Mouse (Mus musculus): ENCODE data around the gene 4632433K11Rik. TPM values are rescaled to one million over a fixed set of nuclear protein-coding genes. Genes with fewer than 3 reads are reported as not detected.
A peak's percentile ranks its signal among the peaks of the same experiment; 100 is the strongest.
"Not testable (repeated sequence)": the region's sequence is repeated elsewhere in the genome, so short reads cannot be mapped to it uniquely, and the experiment has no call there.

Gene 4632433K11Rik
- total RNA-seq, 1 experiment: not detected

DNA sequence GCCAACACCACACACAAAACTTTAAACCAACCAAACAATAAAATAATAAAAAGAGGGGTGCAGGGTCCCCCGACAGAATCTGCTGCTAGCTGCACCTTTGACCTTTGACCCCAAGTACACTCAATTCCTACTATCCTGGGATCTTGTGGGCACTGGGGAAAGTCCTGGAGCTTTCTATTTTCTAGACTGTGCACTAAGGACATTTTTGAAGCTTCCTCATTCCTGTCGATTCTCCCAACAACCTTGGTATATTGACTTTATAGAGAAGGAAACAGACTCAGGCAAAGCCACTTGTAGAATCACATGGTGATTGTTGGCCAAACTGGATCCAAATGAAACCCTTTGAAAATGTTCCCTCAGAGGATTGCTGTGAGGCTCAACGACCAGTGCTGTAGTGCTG lies 17.9 kb upstream of the 4632433K11Rik start:
- TF ChIP-seq CHD2 (IDR thresholded peaks at IDR 0.05; ENCODE audit: low read depth, low read length): no peak
- TF ChIP-seq HCFC1 (IDR thresholded peaks at IDR 0.05; ENCODE audit: borderline replicate concordance, insufficient read depth, low read length): no peak
- no peak for TF ChIP-seq ZNF384 (IDR thresholded peaks at IDR 0.05; ENCODE audit: low read depth, low read length)
- no peak for TF ChIP-seq ZC3H11A (IDR thresholded peaks at IDR 0.05; ENCODE audit: borderline replicate concordance, low read depth, low read length)
- TF ChIP-seq MAFK (IDR thresholded peaks at IDR 0.05; ENCODE audit: insufficient read depth, low read depth, low read length): no peak
- in situ Hi-C loops (cut with MboI; ENCODE audit: low sequenced_read_pairs in 2 of 2, unreplicated experiment in 2 of 2): no loop called here
- Histone ChIP-seq H3K4me3 (ENCODE audit: insufficient read depth in 1 of 2, low read depth in 1 of 2, low read length in 2 of 2, poor library complexity in 1 of 2, severe bottlenecking in 1 of 2) (peak overlapping the region; percentile 71 to 95), H3K9me3 (ENCODE audit: control insufficient read depth, insufficient read depth, low read depth, low read length) (no peaks in the 10 kb centered on the region), H3K27ac (ENCODE audit: insufficient read depth, low read depth, low read length, poor library complexity, severe bottlenecking) (no peak overlapping the region; the same call in 1 of the 2 replicates), H3K9ac (ENCODE audit: insufficient read depth, low read depth, low read length, poor library complexity, severe bottlenecking) (peak overlapping the region; percentile 63; the same call in 1 of the 2 replicates), H3K4me1 (ENCODE audit: control insufficient read depth in 2 of 2, insufficient read depth in 2 of 2, low read length in 2 of 2, poor library complexity in 1 of 2) (peaks cover 7 to 23% of the 10 kb centered on the region in 2 experiments; a peak in 3 of 4 replicates), H3K36me3 (ENCODE audit: control insufficient read depth, insufficient read depth, low read length, poor library complexity, severe bottlenecking) (peaks cover 15% of the 10 kb centered on the region)
- no peak for DNase-seq (ENCODE audit: low read depth, low spot score)

DNA sequence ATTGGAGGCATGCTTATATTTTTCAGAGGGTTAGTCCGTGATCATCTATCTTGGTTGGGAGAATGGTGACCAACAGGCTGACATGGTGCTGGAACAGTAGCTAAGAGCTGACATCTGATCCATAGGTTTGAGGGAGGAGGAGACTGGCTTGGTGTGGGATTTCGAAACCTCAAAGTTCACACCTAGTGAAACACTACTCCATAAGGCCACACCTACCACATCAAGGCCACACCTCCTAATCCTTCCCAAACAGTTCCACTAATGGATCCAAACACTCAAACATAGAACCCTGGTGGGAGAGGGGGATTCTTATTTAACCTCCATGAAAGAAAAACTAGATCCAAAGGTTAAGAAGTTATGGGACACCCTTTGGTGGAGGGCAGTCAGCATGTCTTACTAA lies 17.0 kb upstream of the 4632433K11Rik start:
- Histone ChIP-seq H3K9ac (ENCODE audit: insufficient read depth, low read depth, low read length, poor library complexity, severe bottlenecking) (no peak overlapping the region), H3K36me3 (ENCODE audit: control insufficient read depth, insufficient read depth, low read length, poor library complexity, severe bottlenecking) (peaks cover 7% of the 10 kb centered on the region), H3K4me3 (ENCODE audit: insufficient read depth in 1 of 2, low read depth in 1 of 2, low read length in 2 of 2, poor library complexity in 1 of 2, severe bottlenecking in 1 of 2) (no peak overlapping the region), H3K4me1 (ENCODE audit: control insufficient read depth in 2 of 2, insufficient read depth in 2 of 2, low read length in 2 of 2, poor library complexity in 1 of 2) (peaks cover 7 to 15% of the 10 kb centered on the region in 2 experiments; a peak in 3 of 4 replicates), H3K9me3 (ENCODE audit: control insufficient read depth, insufficient read depth, low read depth, low read length) (no peaks in the 10 kb centered on the region), H3K27ac (ENCODE audit: insufficient read depth, low read depth, low read length, poor library complexity, severe bottlenecking) (no peak overlapping the region)
- in situ Hi-C loops (cut with MboI; ENCODE audit: low sequenced_read_pairs in 2 of 2, unreplicated experiment in 2 of 2): no loop called here
- no peak for TF ChIP-seq HCFC1 (IDR thresholded peaks at IDR 0.05; ENCODE audit: borderline replicate concordance, insufficient read depth, low read length)
- no peak for DNase-seq (ENCODE audit: low read depth, low spot score)

DNA sequence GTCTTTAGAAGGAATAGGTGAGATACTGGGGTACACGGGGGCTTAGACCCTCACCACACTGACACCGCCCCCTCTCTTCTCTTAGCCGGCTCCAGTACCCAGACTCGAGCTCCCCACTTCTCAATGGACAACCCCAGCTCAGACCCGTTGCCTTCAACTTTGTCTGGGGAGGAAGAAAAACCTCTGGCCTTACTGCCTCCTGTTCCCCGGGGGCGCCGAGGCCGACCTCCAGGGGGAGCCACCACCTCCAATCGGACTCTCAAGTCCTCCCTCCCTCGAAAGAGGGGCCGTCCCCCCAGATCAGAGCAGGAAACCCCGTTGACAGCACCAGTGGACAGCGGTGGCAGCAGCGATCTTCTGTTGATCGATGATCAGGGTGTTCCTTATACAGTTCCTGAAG lies 16.6 kb upstream of the 4632433K11Rik start:
- Histone ChIP-seq H3K4me1 (ENCODE audit: control insufficient read depth in 2 of 2, insufficient read depth in 2 of 2, low read length in 2 of 2, poor library complexity in 1 of 2) (peaks cover 7 to 17% of the 10 kb centered on the region in 2 experiments; a peak in 3 of 4 replicates), H3K27ac (ENCODE audit: insufficient read depth, low read depth, low read length, poor library complexity, severe bottlenecking) (no peak overlapping the region), H3K36me3 (ENCODE audit: control insufficient read depth, insufficient read depth, low read length, poor library complexity, severe bottlenecking) (peaks cover 8% of the 10 kb centered on the region), H3K9me3 (ENCODE audit: control insufficient read depth, insufficient read depth, low read depth, low read length) (no peaks in the 10 kb centered on the region), H3K4me3 (ENCODE audit: insufficient read depth in 1 of 2, low read depth in 1 of 2, low read length in 2 of 2, poor library complexity in 1 of 2, severe bottlenecking in 1 of 2) (peak overlapping the region; percentile 23 to 38; a peak in 3 of 4 replicates), H3K9ac (ENCODE audit: insufficient read depth, low read depth, low read length, poor library complexity, severe bottlenecking) (peak overlapping the region; percentile 40; the same call in 1 of the 2 replicates)
- in situ Hi-C loops (cut with MboI; ENCODE audit: low sequenced_read_pairs in 2 of 2, unreplicated experiment in 2 of 2): no loop called here
- TF ChIP-seq HCFC1 (IDR thresholded peaks at IDR 0.05; ENCODE audit: borderline replicate concordance, insufficient read depth, low read length): no peak
- DNase-seq (ENCODE audit: low read depth, low spot score): no peak

DNA sequence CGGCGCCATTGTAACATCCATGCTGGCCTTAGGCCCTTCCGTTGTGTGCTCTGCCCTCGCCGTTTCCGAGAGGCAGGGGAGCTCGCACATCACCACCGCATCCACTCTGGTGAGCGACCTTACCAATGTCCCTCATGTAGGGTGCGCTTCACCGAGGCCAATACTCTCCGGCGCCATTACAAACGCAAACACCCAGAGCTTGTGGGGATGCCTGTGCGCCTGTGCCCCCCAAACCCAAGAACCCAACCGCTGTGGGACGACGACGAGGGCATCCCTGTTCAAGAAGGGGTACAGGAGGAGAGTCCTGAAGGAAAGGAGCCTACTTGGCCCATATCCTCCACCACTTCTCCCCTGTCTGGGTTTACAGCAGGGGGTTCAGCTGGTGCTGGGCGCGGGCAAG lies 16.0 kb upstream of the 4632433K11Rik start:
- Histone ChIP-seq H3K9ac (ENCODE audit: insufficient read depth, low read depth, low read length, poor library complexity, severe bottlenecking) (peak overlapping the region; percentile 40), H3K4me1 (ENCODE audit: control insufficient read depth in 2 of 2, insufficient read depth in 2 of 2, low read length in 2 of 2, poor library complexity in 1 of 2) (peaks cover 7 to 15% of the 10 kb centered on the region in 2 experiments; a peak in 3 of 4 replicates), H3K4me3 (ENCODE audit: insufficient read depth in 1 of 2, low read depth in 1 of 2, low read length in 2 of 2, poor library complexity in 1 of 2, severe bottlenecking in 1 of 2) (peak overlapping the region; percentile 23 to 38; a peak in 3 of 4 replicates), H3K9me3 (ENCODE audit: control insufficient read depth, insufficient read depth, low read depth, low read length) (no peaks in the 10 kb centered on the region), H3K27ac (ENCODE audit: insufficient read depth, low read depth, low read length, poor library complexity, severe bottlenecking) (no peak overlapping the region), H3K36me3 (ENCODE audit: control insufficient read depth, insufficient read depth, low read length, poor library complexity, severe bottlenecking) (peaks cover 8% of the 10 kb centered on the region; the same call in 1 of the 2 replicates)
- in situ Hi-C loops (cut with MboI; ENCODE audit: low sequenced_read_pairs in 2 of 2, unreplicated experiment in 2 of 2): no loop called here
- no peak for TF ChIP-seq MAFK (IDR thresholded peaks at IDR 0.05; ENCODE audit: insufficient read depth, low read depth, low read length)
- no peak for TF ChIP-seq HCFC1 (IDR thresholded peaks at IDR 0.05; ENCODE audit: borderline replicate concordance, insufficient read depth, low read length)
- TF ChIP-seq ZNF384 (IDR thresholded peaks at IDR 0.05; ENCODE audit: low read depth, low read length): no peak
- TF ChIP-seq ZC3H11A (IDR thresholded peaks at IDR 0.05; ENCODE audit: borderline replicate concordance, low read depth, low read length): no peak
- TF ChIP-seq CHD2 (IDR thresholded peaks at IDR 0.05; ENCODE audit: low read depth, low read length): no peak
- DNase-seq (ENCODE audit: low read depth, low spot score): no peak

DNA sequence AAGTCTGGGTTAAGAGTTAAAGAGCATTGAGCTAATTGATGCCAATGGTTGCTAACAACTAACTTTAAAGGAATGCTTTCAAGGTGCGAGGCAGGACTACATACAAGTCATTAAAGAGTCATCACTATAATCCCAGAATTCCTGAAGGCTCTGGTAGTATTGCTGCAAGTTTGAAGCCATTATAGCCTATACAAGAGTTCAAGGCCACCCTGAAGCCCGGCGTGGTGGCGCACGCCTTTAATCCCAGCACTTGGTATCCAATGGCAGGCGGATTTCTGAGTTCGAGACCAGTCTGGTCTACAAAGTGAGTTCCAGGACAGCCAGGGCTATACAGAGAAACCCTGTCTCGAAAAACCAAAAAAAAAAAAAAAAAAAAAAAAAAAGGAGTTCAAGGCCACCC lies 14.3 kb upstream of the 4632433K11Rik start:
- in situ Hi-C loops (cut with MboI; ENCODE audit: low sequenced_read_pairs in 2 of 2, unreplicated experiment in 2 of 2); DNase-seq (ENCODE audit: low read depth, low spot score); H3K9me3 ChIP-seq (ENCODE audit: control insufficient read depth, insufficient read depth, low read depth, low read length): not testable (repeated sequence)
- Histone ChIP-seq H3K9ac (ENCODE audit: insufficient read depth, low read depth, low read length, poor library complexity, severe bottlenecking) (peak overlapping the region; percentile 39; the same call in 1 of the 2 replicates), H3K4me1 (ENCODE audit: control insufficient read depth in 2 of 2, insufficient read depth in 2 of 2, low read length in 2 of 2, poor library complexity in 1 of 2) (peaks cover 4 to 15% of the 10 kb centered on the region in 2 experiments; a peak in 3 of 4 replicates), H3K4me3 (ENCODE audit: insufficient read depth in 1 of 2, low read depth in 1 of 2, low read length in 2 of 2, poor library complexity in 1 of 2, severe bottlenecking in 1 of 2) (peak overlapping the region; percentile 59 to 97), H3K36me3 (ENCODE audit: control insufficient read depth, insufficient read depth, low read length, poor library complexity, severe bottlenecking) (peaks cover 13% of the 10 kb centered on the region; the same call in 1 of the 2 replicates), H3K27ac (ENCODE audit: insufficient read depth, low read depth, low read length, poor library complexity, severe bottlenecking) (peak overlapping the region; percentile 94; the same call in 1 of the 2 replicates)

All from ES-E14 (cell line).